Mouse (Mus musculus) mammary gland, adult 2 months (tissue): Measurements from ENCODE around the gene Sh2b3. TPM values are rescaled to one million over a fixed set of nuclear protein-coding genes. Genes with fewer than 3 reads are reported as not detected.

ENCODE experiments used
- polyA plus RNA-seq: library from polyadenylated mRNA; depleted of rRNA; stranded (reverse); fragments of >200 nt; gene quantifications from 2 replicates; pipeline ENCODE4 v1.2.3, GENCODE M21; 2012; ENCODE audit warnings: low replicate concordance; rRNA removed

Sh2b3 gene
- polyA plus RNA-seq = 35.4 and 156 TPM in 2 replicates

DNA sequence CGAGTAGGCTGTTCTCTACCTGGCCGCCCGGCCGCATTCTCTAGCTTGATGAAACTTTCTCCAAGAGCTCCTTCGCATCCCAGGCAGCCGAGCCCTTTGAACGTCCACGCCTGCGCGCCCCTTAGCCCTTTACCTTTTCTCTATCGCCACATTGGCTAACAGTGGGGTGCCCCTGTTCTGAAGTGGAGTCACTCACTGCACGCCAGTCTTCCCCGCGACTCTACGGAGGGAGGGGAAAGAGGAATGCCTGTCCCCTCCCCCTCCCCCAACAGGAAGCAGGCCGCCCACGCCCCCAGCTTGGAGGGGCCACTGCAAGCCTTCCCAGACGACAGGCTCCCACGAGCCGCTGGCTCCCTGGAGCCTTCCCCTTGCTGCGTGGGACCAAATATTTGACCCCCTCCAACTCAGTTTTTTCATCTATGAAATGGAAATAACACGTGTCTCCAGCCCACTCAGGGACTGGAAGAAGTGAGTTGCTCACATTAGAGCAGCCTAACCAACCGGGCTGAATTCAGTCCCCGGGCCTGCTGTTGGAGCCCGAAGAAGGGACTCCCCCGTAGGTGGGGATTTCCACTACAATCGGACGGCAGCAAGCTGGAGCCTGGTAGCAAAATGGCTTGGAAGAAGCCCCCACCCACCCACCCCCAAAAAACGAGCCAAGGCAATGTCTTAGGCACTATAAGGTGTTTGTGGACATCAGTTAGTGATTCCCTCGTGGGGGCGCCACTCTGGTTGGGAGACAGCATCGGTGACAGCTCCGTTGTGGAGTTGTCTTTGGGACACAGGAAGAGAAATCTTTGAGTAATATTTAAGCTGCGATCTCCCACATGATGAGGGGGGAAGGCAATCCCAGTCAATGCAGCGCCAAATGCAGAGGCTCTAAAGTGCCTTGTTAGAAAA, at the start of gene Sh2b3:
Gene Sh2b3 (minus strand): TSS at position 206 of the 900 bp plus-strand sequence.

DNA sequence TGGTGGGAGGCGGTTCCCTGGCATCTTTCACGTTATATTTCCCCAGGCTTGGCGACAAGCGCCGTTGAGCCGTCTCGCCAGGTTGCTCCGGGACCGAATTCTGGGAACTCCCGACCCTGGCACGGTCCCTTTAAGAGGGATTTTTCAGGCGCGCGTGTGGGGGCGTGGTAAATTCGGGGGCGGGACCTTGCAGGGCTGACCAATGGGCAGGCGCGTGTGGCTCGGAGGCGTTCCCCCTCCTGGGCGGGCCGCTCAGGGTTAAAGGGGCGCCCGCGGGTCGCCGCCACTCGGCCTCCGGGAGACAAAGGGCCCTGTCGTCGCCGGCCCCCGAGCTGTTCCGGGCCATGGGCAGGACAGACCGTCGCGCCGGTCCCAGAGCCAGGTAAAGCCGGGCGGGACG, 11.3 kb upstream of the Sh2b3 start, which contains the start of gene Pheta1:
Gene Pheta1 (plus strand): TSS at position 242 of the 400 bp plus-strand sequence.

Other genes starting within 250 kb of the Sh2b3 start
- 766 and 1,278 TPM in 2 replicates for gene Aldh2, start 243.8 kb downstream of the Sh2b3 start, polyA plus RNA-seq
- 12.6 and 41.3 TPM in 2 replicates for gene Acad12, start 218.7 kb downstream of the Sh2b3 start, polyA plus RNA-seq
- 11.9 and 15.8 TPM in 2 replicates for gene Acad10, start 177.1 kb downstream of the Sh2b3 start, polyA plus RNA-seq
- 21.4 and 27.2 TPM in 2 replicates for gene Brap, start 177.1 kb downstream of the Sh2b3 start, polyA plus RNA-seq
- gene Atxn2, start 126.3 kb downstream of the Sh2b3 start, polyA plus RNA-seq = 113 and 128 TPM in 2 replicates
- gene Pheta1, start 11.3 kb upstream of the Sh2b3 start, polyA plus RNA-seq = 12.7 and 19.8 TPM in 2 replicates
- gene Cux2, start 212.5 kb upstream of the Sh2b3 start, polyA plus RNA-seq = 0.27 and 0.60 TPM in 2 replicates